Mouse (Mus musculus) olfactory bulb, adult 2 months (tissue): ENCODE results near the gene Ergic1.

ENCODE experiments used
- CTCF ChIP-seq: fragments of 200-500 bp; IDR thresholded peaks from 2 replicates; pipeline ENCODE4 v1.5.1; 2012; ENCODE audit warnings: low read depth, mild to moderate bottlenecking, low read length, moderate library complexity; ENCODE audit not compliant: insufficient read depth
- POLR2A ChIP-seq: fragments of 200-500 bp; IDR thresholded peaks from 2 replicates; pipeline ENCODE4 v1.6.1; 2012; ENCODE audit warnings: mild to moderate bottlenecking, low read depth, low read length, moderate library complexity; ENCODE audit not compliant: insufficient read depth

DNA sequence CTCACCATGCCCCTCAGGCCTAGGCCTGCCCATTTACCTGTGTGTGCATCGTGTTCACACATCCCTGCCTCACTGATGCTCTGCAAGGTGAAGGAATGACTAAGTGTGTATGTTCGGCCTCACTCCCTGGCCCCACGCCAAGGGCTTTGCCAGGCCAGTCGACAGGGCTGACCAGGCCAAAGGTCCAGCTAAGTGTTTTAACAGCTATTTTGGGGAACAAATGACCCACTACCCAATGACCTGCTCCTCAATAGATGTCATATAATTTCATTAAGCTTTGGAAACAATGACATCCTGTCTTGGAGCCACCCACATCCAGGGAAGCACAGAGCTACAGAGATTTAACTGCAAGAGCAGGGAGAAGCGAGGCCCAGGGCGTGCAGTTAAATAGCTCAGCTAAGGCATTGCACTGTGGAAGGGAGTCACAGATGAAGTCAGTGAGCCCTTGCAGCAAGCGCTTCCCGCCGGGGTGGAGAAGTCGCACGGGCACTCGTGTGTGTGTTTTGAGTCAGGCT, 41.1 kb downstream of the Ergic1 start:
- TF ChIP-seq CTCF (no peak), POLR2A (no peak)
